Mouse (Mus musculus) monocyte, adult 2 months (primary cell): Measurements from ENCODE around the gene Dpf1.

Experiments
- DNase-seq, 2 experiments: peaks; one replicate each; pipeline ENCODE4 v3.0.0; 2022; ENCODE audit warnings: low spot score in 2 of 2, low read depth in 1 of 2

Gene Dpf1

DNA sequence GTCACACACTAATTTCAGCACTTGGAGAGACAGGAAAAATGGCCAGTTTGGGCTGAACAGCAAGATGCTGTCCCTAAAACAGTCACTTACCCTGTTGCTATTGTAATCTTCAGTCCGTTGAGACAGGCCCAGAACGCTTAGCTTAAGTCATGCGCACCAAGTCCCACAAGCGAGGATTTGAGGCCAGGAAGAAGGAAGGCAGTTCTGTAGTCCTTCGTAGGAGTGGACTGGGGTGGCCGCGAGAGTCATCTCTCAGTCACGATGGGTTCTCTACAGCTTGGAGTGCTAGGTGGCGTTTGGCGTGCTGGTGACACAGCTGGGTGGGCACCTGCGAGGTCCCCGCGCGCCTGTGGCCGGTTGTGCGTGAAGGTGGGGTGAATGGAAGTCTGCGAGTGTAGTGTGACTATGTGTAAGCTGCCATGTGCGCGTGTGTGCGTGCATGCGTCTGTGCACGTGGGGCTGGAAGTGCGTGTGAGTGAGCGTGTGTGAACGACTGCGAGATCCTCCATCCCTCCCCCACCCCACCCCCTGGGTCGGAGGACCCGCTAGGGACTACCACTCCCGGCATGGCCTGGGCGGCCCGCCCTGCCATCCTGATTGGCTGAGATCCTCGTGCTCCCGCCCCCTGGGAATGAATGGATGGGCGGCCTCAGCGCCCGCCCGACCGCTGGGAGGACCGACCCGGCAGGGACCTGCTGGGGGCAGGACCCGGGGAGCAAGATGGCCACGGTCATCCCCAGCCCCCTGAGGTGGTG is 3.8 kb downstream of the Dpf1 start:
- DNase-seq = peak in 1 of 2 experiments; percentile 29

DNA sequence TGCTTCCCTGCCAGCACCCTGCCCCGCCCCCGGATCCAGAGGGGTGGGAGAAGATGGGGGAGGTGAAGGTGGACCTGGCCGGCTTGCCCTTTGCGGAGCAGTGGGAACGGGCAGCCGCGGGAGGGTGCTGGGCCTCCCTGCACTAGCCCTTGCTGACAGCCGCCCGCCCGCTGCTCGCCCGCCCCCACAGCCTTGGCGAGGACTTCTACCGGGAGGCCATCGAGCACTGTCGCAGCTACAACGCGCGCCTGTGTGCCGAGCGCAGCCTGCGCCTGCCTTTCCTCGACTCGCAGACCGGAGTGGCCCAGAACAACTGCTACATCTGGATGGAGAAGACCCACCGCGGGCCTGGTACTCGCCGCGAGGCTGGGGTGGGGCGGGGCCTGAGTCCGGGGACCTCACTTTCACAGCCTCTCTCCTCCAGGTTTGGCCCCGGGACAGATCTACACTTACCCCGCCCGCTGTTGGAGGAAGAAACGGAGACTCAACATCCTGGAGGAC is 5.5 kb downstream of the Dpf1 start:
- no peak for DNase-seq

DNA sequence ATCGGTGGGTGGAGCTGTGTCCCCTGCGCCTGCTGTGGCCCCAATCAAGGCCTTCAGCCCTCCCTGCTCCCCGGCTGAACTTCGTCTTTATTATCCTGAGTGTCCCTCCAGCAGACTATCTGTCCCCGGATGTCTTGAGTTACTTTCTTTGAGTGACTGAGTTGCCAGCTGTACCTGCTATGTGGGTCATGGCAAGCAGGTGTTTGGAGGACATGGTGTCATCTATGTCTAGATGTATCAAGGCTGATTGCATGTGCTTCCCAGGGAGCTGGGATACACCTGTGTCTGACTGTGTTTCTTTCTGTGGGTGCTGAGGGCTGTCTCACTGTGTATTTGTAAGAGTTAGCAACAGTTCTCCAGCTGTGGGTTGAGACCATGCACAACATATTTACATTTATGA is 6.0 kb downstream of the Dpf1 start:
- DNase-seq = no peak

DNA sequence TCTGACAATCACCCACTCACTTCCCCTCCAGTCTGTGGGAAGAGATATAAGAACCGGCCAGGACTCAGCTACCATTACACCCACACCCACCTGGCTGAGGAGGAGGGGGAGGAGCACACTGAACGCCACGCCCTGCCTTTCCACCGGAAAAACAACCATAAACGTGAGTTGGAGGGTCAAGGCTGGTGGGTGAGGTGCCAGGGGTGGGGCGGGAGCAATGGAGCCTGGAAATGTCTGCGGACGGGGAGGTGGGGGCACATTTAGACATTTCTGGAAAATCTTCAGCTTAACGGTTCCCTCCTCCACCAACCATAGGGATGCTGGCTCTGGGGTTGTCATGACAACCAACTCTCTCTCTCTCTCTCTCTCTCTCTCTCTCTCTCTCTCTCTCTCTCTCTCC is 9.3 kb downstream of the Dpf1 start:
- DNase-seq = no peak

DNA sequence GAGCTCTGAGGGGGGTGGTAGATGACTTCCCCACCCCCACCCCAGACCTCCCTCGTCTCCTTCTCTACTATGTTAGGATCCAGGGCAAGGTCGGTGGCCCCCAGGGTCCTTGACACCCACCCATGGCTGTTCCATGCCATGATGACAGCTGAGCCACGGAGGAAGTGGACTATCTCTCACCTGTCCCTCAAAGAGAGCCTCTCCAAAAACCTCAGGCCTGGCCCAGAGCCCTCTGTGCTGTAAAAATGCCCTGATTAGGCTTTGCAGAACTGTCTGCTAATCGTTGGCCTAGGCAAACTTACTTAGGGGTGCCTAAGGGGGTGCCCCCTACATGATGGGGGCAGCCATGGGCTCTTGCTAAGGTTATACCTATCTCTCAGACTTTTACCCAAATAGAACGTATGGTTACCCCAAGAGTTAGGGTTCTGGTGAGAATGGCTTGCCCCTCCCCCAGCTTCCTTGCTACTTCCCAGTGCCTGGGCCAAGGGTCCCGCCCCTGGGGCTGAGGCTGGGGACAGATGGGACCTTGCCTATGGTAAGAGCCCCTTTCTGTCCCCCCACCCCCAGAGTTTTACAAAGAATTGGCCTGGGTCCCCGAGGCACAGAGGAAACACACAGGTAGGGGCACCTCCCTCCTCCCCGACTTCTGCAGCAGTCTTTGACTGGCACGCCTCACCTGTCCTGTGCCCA is 10.0 kb downstream of the Dpf1 start:
- no peak for DNase-seq

DNA sequence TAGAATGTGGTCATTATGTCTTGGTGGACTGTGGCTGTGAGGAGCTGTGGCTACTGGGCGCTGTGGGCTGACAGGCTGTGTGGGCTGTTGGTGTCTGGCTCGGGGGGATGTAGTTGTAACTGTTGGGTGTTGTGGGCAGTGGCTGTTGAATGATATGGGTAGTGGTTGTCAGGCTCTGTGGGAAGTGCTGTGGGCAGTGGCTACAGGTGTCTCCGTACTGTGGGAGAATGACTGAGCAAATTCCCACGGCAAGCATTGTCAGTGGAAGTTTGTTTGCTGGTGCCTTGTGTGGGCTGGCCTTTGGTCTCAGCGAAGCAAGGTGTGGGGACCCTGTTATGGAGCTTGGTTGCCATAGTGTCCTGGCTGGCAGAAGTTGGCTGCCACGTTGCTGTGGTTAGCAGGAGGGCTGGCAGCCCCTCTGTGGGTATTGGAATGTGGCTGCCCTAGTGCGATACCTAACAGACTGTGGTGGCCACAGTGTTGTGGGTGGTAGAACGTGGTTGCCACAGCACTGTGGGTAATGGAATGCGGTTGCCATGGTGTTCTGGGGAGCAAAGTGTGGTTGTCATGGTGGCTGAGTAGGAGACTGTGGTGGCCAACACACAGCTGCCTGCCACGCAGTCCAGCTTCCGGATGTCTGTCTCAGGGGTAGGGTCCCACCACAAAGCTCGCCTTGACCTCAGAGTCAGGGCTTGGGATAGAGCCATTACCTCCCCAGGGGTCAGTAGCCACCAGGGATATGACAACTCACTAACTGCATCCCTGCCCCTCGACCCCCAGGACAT is 11.3 kb downstream of the Dpf1 start:
- no peak for DNase-seq

DNA sequence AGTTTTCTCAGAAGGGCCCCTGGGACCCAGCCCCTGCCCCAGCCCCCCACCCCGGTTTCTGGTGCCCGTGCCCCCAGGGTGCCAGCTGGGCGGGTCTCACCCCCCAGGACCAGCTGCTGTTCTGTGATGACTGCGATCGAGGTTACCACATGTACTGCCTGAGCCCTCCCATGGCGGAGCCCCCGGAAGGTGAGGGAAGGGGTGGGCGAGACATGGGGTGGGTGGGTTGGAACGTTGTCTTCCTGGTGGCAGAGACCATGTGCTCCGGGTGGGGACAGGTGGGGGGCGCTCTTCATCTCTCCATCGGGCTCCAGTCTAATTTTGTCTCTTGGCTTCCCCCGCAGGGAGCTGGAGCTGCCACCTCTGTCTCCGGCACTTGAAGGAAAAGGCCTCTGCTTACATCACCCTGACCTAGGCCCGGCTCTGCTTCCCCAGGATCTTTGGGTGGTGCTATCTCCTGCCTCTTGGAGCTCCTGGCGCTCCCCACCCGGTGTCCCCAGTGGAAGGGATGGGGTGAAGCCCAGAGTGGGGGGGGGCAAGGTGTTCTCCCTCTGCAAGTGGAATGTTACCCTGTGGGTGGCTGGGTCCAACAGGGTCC is 12.5 kb downstream of the Dpf1 start:
- no peak for DNase-seq

DNA sequence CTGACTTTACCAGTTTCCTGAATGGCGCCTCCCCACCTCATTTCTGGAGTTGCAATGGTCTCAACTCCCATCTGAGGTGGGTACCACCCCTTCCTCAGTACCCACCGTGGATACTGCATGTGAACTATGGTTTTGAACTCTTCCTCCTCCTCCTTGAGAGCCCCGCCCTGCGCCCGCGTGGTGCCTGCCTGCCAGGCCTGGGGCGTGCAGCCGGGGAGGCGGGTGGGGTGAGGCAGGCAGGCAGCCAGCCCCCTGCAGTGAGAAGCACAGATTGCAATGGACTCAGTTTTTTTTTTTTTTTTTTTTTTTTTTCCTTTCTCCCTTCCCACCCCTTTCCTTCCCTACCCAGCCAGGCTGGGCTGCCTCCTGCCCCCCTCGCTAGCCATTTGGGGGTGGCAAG is 13.2 kb downstream of the Dpf1 start:
- no peak for DNase-seq

DNA sequence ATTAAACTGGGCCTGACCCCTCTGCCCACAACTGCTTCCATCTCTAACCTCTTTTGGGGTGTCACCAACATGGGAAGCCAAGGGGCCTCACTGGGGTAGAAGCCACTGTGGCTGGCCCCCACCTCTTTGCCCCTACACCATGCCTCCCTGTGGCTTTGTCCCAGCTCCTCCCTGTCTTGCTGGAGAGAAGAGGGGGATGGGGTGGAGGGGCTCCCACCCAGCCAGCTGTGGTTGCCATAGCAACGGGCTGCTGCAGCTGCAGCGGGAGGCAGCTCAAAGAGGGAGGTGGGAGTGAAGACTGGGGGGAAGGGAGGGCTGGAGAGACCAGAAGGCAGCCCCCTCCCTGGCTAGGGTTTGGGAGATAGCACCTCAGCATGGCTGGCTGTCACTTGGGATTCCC is 13.8 kb downstream of the Dpf1 start:
- DNase-seq = no peak

- no peak for DNase-seq
Observed at GRCm38 (mm10) chr7:29318115-29318911, 14.6 kb downstream of the Dpf1 start.

DNA sequence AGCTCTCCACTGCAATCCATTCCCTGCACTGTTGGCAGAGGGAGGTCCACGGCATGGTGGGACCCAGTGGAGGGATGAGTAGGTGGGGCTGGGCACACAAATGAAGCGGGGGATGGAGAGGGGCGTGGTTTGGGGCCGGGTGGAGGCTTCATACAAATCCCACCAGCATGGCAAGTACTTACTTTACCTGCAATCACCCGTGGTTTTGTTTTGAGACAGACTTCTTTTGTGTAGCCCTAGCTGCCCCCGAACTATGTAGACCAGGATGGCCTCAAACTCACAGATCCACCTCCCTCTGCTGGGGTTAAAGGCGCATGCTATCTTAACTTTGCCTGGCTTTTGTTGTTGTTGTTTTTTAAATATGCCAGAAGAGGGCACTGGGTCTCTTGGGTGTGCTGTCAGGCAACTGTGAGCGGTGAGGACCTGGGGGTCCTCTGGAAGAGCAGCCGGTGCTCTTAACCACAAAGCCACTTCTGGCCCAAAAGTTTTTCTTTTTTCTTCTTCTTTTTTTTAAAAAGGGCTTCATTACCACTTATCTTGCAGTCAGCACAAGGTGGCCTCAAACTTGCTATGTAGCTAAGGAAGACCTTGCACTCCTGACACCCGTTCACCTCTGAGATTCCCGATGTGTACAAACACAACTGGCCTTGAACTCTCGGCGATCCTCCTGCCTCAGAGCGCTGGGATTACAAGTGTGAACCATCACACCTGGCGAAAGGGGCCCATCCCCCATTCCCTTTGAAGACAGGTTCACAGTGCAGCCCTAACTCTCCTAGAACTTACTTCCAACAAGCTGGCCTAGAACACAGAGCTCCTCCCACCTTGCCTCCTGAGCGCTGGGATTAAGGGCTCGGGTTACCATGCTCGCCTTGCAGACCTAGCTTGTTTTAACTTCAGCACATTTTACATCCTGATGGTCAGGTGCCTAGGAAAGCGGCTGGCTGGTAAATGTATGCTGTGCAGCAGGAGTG is 15.9 kb downstream of the Dpf1 start:
- no peak for DNase-seq

DNA sequence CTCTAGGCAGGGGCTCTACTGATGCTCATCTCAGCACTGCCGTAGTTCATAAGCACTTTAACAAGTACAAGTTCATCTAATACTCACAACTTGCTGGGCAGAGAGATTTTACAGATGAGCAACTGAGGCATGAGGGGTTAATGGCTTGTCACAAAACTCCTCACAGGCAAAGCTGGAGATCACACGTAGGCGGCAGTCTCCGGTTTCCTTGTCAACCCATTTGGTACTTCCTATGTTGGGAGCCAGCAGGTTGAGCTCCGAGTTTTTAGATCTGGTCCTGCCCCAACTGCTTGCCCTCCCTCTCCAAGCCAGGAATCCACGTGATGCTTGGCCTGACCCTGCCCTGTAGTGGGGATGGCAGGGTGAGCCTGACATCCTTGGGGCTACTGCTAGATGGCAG is 23.3 kb downstream of the Dpf1 start:
- DNase-seq = no peak

GRCm38 (mm10) chr7:29328984-29329383 is 25.2 kb downstream of the Dpf1 start:
- DNase-seq = no peak

- no peak for DNase-seq
Observed at GRCm38 (mm10) chr7:29334156-29334555, 30.4 kb downstream of the Dpf1 start.

DNA sequence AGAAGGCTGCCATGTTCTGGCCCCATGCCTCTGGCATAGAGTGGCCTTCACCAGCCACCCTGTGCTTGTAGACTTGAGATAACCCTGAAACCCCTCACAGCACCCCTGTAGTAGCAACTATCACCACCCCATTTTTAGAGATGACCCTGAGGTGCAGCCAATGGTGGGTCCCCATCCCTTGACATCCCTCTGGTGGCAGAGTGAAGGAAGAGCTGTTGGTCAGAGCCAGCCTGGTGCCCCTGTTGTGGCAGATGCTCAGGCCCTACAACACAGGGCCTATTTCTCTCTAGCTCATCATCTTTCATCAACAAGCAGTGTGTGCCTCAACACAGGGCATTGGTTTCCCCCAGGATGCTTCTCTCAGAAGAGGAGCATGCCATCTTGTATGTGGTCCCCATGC is 31.5 kb downstream of the Dpf1 start:
- no peak for DNase-seq

- no peak for DNase-seq
Observed at GRCm38 (mm10) chr7:29335841-29336671, 32.3 kb downstream of the Dpf1 start.

- no peak for DNase-seq
Observed at GRCm38 (mm10) chr7:29336795-29337319, 33.1 kb downstream of the Dpf1 start.

- DNase-seq = no peak
Observed at GRCm38 (mm10) chr7:29337766-29338165, 34.0 kb downstream of the Dpf1 start.
